Mouse (Mus musculus) neural tube, embryonic 11.5 days (tissue): ENCODE measurements around the gene Tmem56. TPM values are rescaled to one million over a fixed set of nuclear protein-coding genes. Genes with fewer than 3 reads are reported as not detected.
A peak's percentile ranks its signal among the peaks of the same experiment; 100 is the strongest.

Experiments used
- ATAC-seq: fragments of 200-750 bp; cut with Nextera tagmentation; 2 replicates; pipeline ENCODE4 v1.8.0; 2017; ENCODE audit warnings: moderate number of reproducible peaks, mild to moderate bottlenecking, moderate TSS enrichment, moderate library complexity; ENCODE audit not compliant: insufficient read depth, low FRiP score, low TSS enrichment
- DNase-seq: peaks from one replicate; pipeline ENCODE4 v3.0.0-alpha.2; 2015; ENCODE audit warnings: low spot score
- H3K27ac ChIP-seq: fragments of 300-500 bp; sonication (generic); 2 replicates; pipeline ENCODE4 v1.5.1; 2014; ENCODE audit warnings: low read depth, mild to moderate bottlenecking, low read length
- H3K27me3 ChIP-seq: fragments of 300-500 bp; sonication (generic); 2 replicates; pipeline ENCODE4 v1.6.1; 2014; ENCODE audit warnings: mild to moderate bottlenecking, low read length, mixed read lengths; ENCODE audit not compliant: control insufficient read depth, insufficient read depth
- H3K36me3 ChIP-seq: fragments of 300-500 bp; sonication (generic); 2 replicates; pipeline ENCODE4 v1.6.1; 2014; ENCODE audit warnings: mild to moderate bottlenecking, low read length, moderate library complexity, mixed read lengths; ENCODE audit not compliant: control insufficient read depth, insufficient read depth
- H3K4me1 ChIP-seq: fragments of 300-500 bp; sonication (generic); 2 replicates; pipeline ENCODE4 v1.6.1; 2014; ENCODE audit warnings: low read length, mixed read lengths; ENCODE audit not compliant: control insufficient read depth, insufficient read depth
- H3K4me2 ChIP-seq: fragments of 300-500 bp; sonication (generic); 2 replicates; pipeline ENCODE4 v1.6.1; 2014; ENCODE audit warnings: low read depth, mild to moderate bottlenecking, moderate library complexity
- H3K4me3 ChIP-seq: fragments of 300-500 bp; sonication (generic); 2 replicates; pipeline ENCODE4 v1.5.1; 2014; ENCODE audit warnings: low read depth, low read length
- H3K9ac ChIP-seq: fragments of 300-500 bp; sonication (generic); 2 replicates; pipeline ENCODE4 v1.6.1; 2014; ENCODE audit warnings: mild to moderate bottlenecking, low read length
- H3K9me3 ChIP-seq: fragments of 300-500 bp; sonication (generic); 2 replicates; pipeline ENCODE4 v1.6.1; 2016; ENCODE audit warnings: low read length; ENCODE audit not compliant: control insufficient read depth
- WGBS: fragments of 180-500 bp; shearing (Covaris S2); extraction: QIAGEN DNeasy Blood & Tissue Kit; methylation state at CpG from one replicate; pipeline ENCODE4 v1.1.7; 2014; 5-methylcytosine and 5-hydroxymethylcytosine counted together
- polyA plus RNA-seq: library from polyadenylated mRNA; unstranded; fragments of >200 nt; fragmentation: Nextera tagmentation; extraction: Ambion mirVana; gene quantifications from 2 replicates; pipeline ENCODE4 v1.2.1, GENCODE M21; 2014

Gene Tmem56
- polyA plus RNA-seq, 1 experiment from 2014 or later = 1.1 TPM

- Histone ChIP-seq H3K4me3 (no peak overlapping the region), H3K4me2 (no peak overlapping the region), H3K4me1 (no peaks in the 10 kb centered on the region), H3K27ac (no peak overlapping the region), H3K36me3 (no peaks in the 10 kb centered on the region), H3K27me3 (no peaks in the 10 kb centered on the region), H3K9me3 (no peaks in the 10 kb centered on the region), H3K9ac (no peak overlapping the region)
- ATAC-seq (no peak), DNase-seq (no peak)
- 75% methylated on average over 9 of the region's 9 CpGs for WGBS
Observed at GRCm38 (mm10) chr3:121312979-121313378, 30.1 kb upstream of the Tmem56 start.

- 79% methylated on average over 6 of the region's 6 CpGs for WGBS
Observed at GRCm38 (mm10) chr3:121312426-121312825, 29.5 kb upstream of the Tmem56 start.

DNA sequence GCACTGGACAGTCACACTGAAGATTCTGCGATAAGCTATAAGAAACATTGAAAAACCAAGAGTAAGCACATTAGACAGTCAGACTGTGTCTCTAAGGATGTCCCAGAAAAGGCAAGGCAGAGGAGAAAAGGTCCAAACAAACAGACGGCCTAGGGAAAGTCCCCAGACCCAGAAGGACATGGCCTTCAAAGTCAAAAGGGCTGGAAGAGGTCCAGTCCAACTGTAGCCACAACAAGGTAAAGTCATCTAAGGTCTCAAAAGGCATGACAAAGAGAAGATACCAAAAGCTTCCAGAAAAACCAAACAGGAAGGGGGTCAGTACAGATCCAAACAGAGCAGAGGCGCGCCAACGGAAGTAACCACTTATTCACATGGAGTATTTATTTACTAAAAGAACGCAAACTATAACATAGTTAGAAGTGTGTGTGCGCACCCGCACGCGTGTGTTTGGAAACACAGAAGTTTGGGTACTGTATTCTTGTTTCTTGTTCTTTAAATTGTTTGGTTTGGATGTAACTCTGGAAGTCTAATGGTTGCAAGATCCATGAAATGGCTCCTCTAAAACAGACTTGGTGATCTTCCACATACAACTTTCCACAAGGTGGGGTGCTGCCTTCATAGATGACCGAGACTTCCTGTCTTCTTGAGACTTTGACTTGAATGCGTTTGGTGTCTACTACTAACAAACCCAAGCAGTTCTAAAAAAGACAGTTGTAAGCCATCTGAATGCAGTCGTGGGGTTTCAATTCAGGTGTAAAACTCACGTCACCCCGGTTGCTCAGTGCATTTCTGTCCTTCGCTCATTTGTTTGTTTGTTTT, 27.2 kb upstream of the Tmem56 start:
- Histone ChIP-seq H3K4me1 (no peaks in the 10 kb centered on the region), H3K36me3 (no peaks in the 10 kb centered on the region), H3K4me2 (no peak overlapping the region), H3K4me3 (no peak overlapping the region), H3K27me3 (no peaks in the 10 kb centered on the region), H3K9ac (no peak overlapping the region), H3K9me3 (no peaks in the 10 kb centered on the region), H3K27ac (no peak overlapping the region)
- ATAC-seq (no peak), DNase-seq (no peak)
- WGBS = 92% methylated on average over 16 of the region's 16 CpGs

More at GRCm38 (mm10) chr3:121312426-121312825, 29.5 kb upstream of the Tmem56 start:
- Histone ChIP-seq H3K4me1 (no peaks in the 10 kb centered on the region), H3K27me3 (no peaks in the 10 kb centered on the region), H3K4me2 (no peak overlapping the region), H3K36me3 (no peaks in the 10 kb centered on the region), H3K9ac (no peak overlapping the region), H3K9me3 (no peaks in the 10 kb centered on the region), H3K4me3 (no peak overlapping the region), H3K27ac (no peak overlapping the region)
- DNase-seq (no peak), ATAC-seq (no peak)

GRCm38 (mm10) chr3:121309429-121309828, 26.5 kb upstream of the Tmem56 start:
- Histone ChIP-seq H3K4me2 (no peak overlapping the region), H3K4me3 (no peak overlapping the region), H3K9me3 (no peaks in the 10 kb centered on the region), H3K36me3 (no peaks in the 10 kb centered on the region), H3K9ac (no peak overlapping the region), H3K27me3 (no peaks in the 10 kb centered on the region), H3K4me1 (no peaks in the 10 kb centered on the region), H3K27ac (no peak overlapping the region)
- WGBS = 83% methylated on average over 4 of the region's 4 CpGs
- DNase-seq (no peak), ATAC-seq (no peak)

DNA sequence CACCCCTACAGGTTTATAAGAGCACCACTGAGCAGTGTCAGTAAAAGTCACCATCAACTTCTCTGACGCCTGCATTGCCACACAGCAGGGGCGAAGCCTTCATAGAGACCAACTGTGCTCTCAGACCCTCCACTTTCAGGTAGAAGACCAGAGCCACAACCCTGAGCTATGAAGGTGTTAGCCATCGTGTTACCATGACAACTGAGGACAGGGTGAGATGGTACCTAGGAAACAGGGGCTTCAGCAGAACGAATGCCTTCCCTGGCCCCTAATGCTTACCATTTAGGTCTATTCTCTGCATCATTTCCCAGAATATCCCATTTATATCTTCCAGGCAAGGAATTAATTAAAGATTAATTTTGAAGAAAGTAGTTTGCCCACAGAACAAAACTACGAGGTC, 26.0 kb upstream of the Tmem56 start:
- H3K4me3 ChIP-seq = no peak overlapping the region
- H3K27me3 ChIP-seq = no peaks in the 10 kb centered on the region
- WGBS = 88% methylated on average over 5 of the region's 5 CpGs
- H3K4me1 ChIP-seq = no peaks in the 10 kb centered on the region
- no peak overlapping the region for H3K4me2 ChIP-seq
- H3K9me3 ChIP-seq = no peaks in the 10 kb centered on the region
- no peak overlapping the region for H3K9ac ChIP-seq
- H3K36me3 ChIP-seq = no peaks in the 10 kb centered on the region
- no peak for ATAC-seq
- H3K27ac ChIP-seq = no peak overlapping the region
- no peak for DNase-seq

- 76% methylated on average over 7 of the region's 7 CpGs for WGBS
- peak; percentile 60; the same call in 1 of the 2 replicates for ATAC-seq
- Histone ChIP-seq H3K27me3 (no peaks in the 10 kb centered on the region), H3K36me3 (no peaks in the 10 kb centered on the region), H3K4me3 (no peak overlapping the region), H3K27ac (no peak overlapping the region), H3K9me3 (no peaks in the 10 kb centered on the region), H3K4me2 (no peak overlapping the region), H3K9ac (no peak overlapping the region), H3K4me1 (no peaks in the 10 kb centered on the region)
- peak; percentile 79 for DNase-seq
Observed at GRCm38 (mm10) chr3:121307532-121308234, 24.8 kb upstream of the Tmem56 start.

GRCm38 (mm10) chr3:121306641-121307040, 23.7 kb upstream of the Tmem56 start:
- no peak overlapping the region for H3K4me3 ChIP-seq
- H3K9me3 ChIP-seq = no peaks in the 10 kb centered on the region
- DNase-seq (no peak), ATAC-seq (no peak)
- no peak overlapping the region for H3K4me2 ChIP-seq
- H3K4me1 ChIP-seq = no peaks in the 10 kb centered on the region
- no peak overlapping the region for H3K9ac ChIP-seq
- 92% methylated on average over 7 of the region's 7 CpGs for WGBS
- H3K27ac ChIP-seq = no peak overlapping the region
- no peaks in the 10 kb centered on the region for H3K36me3 ChIP-seq
- H3K27me3 ChIP-seq = no peaks in the 10 kb centered on the region

DNA sequence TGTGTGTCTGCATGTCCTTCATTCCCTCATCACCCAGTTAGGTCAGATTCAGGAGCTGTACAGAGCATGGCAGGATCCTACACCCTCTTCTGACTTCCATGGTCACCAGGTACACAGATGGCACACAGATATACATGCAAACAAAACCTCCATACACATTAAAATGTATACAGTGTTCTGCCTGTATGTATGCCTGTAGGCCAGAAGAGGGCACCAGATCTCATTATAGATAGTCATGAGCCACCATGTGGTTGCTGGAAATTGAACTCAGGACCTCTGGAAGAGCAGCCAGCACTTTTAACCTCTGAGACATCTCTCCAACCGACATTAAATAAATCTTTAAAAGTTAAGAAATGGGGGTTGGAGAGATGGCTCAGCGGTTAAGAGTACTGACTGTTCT, 11.3 kb upstream of the Tmem56 start:
- Histone ChIP-seq H3K27me3 (no peaks in the 10 kb centered on the region), H3K9me3 (no peaks in the 10 kb centered on the region), H3K4me3 (no peak overlapping the region), H3K36me3 (no peaks in the 10 kb centered on the region), H3K4me1 (0 out of 2 replicates have a peak, but pooled peaks cover 3% of the 10 kb centered on the region), H3K27ac (no peak overlapping the region), H3K9ac (no peak overlapping the region), H3K4me2 (no peak overlapping the region)
- 78% methylated on average over 2 of the region's 2 CpGs for WGBS
- ATAC-seq (no peak), DNase-seq (no peak)
